Comparison of ENCODE assay signal across 16 mouse cellular contexts in the genomic region with DNA sequence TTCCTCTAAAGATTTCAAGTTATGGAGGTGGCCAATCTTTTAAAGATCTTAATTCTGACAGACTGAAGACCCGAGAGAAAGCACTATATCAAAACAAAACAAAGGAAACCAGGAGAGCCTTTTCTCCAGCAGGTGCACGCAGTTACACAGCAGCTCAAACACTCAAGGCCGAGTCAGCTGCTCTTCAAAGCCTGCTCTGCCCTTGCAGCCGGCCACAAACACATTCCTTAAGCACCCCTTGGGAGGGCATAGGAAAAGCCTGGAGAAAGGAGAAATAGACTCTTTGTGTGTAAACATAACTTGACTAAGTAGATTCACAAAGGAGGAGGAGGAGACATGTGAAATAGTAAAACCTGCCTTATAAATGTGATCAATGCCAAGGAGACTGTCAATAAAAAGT.
DNase-seq lines count a peak whose midpoint lies in the region; ATAC-seq and TF ChIP-seq lines count a peak whose summit lies in the region.
"Had no signal": no experiment of that assay in that cellular context is flagged by ENCODE, and none has a peak within 500 bp of the region (broad histone marks: within the 10 kb centered on the region; RNA-seq: fewer than 3 reads in every experiment).

No protein-coding gene starts in this region.

- H3K27me3 ChIP-seq in heart, postnatal 0 days (ENCODE audit: control insufficient read depth, insufficient read depth, low read length), result no peaks in the 10 kb centered on the region
- no peaks in the 10 kb centered on the region for H3K27me3 ChIP-seq in midbrain, embryonic 14.5 days (ENCODE audit: control insufficient read depth, insufficient read depth, low read length)
- no peaks in the 10 kb centered on the region for H3K27me3 ChIP-seq in midbrain, embryonic 15.5 days (replicated peaks)
- H3K27me3 ChIP-seq: hindbrain, embryonic 15.5 days; neural tube, embryonic 13.5 days had no signal

- H3K4me3 ChIP-seq in heart, postnatal 0 days (ENCODE audit: low read depth, low read length), result no peak overlapping the region
- no peak overlapping the region for H3K4me3 ChIP-seq in midbrain, embryonic 14.5 days (replicated peaks; ENCODE audit: low read depth, low read length)
- no peak overlapping the region for H3K4me3 ChIP-seq in midbrain, embryonic 15.5 days
- H3K4me3 ChIP-seq: hindbrain, embryonic 15.5 days; neural tube, embryonic 13.5 days had no signal

- peaks cover 13% of the 10 kb centered on the region for H3K4me1 ChIP-seq in heart, postnatal 0 days (ENCODE audit: control insufficient read depth, insufficient read depth)
- peaks cover 10% of the 10 kb centered on the region for H3K4me1 ChIP-seq in midbrain, embryonic 14.5 days (ENCODE audit: control insufficient read depth, insufficient read depth, low read length)
- H3K4me1 ChIP-seq in midbrain, embryonic 15.5 days, result peaks cover 16% of the 10 kb centered on the region; the same call in 1 of the 2 replicates

- no peak overlapping the region for H3K27ac ChIP-seq in heart, postnatal 0 days (ENCODE audit: low read depth)
- no peak overlapping the region for H3K27ac ChIP-seq in midbrain, embryonic 14.5 days (replicated peaks; ENCODE audit: low read depth, low read length)
- no peak overlapping the region for H3K27ac ChIP-seq in midbrain, embryonic 15.5 days
- H3K27ac ChIP-seq: hindbrain, embryonic 15.5 days; neural tube, embryonic 13.5 days; stomach, postnatal 0 days had no signal

- H3K4me2 ChIP-seq in heart, postnatal 0 days (ENCODE audit: low read depth, low read length), result no peak overlapping the region
- no peak overlapping the region for H3K4me2 ChIP-seq in midbrain, embryonic 14.5 days (ENCODE audit: low read length)
- H3K4me2 ChIP-seq in midbrain, embryonic 15.5 days, result no peak overlapping the region
- H3K4me2 ChIP-seq: hindbrain, embryonic 15.5 days; midbrain, embryonic 11.5 days; neural tube, embryonic 13.5 days had no signal

- TF ChIP-seq CTCF in heart, postnatal 0 days (IDR thresholded peaks at IDR 0.05; ENCODE audit: low read depth), result no peak

- no peaks in the 10 kb centered on the region for H3K9me3 ChIP-seq in heart, postnatal 0 days (replicated peaks; ENCODE audit: control insufficient read depth, low read length)
- H3K9me3 ChIP-seq in midbrain, embryonic 14.5 days (ENCODE audit: control insufficient read depth, low read length), result no peaks in the 10 kb centered on the region
- no peaks in the 10 kb centered on the region for H3K9me3 ChIP-seq in midbrain, embryonic 15.5 days
- H3K9me3 ChIP-seq: hindbrain, embryonic 15.5 days; neural tube, embryonic 13.5 days had no signal

- no peaks in the 10 kb centered on the region for H3K36me3 ChIP-seq in heart, postnatal 0 days (replicated peaks; ENCODE audit: control insufficient read depth, insufficient read depth, low read length)
- H3K36me3 ChIP-seq in midbrain, embryonic 14.5 days (ENCODE audit: control insufficient read depth, insufficient read depth, low read length), result no peaks in the 10 kb centered on the region
- no peaks in the 10 kb centered on the region for H3K36me3 ChIP-seq in midbrain, embryonic 15.5 days (replicated peaks)
- H3K36me3 ChIP-seq: hindbrain, embryonic 15.5 days; neural tube, embryonic 13.5 days had no signal

- 15% methylated on average over 4 of the region's 4 CpGs for WGBS in heart, postnatal 0 days
- 12% methylated on average over 4 of the region's 4 CpGs for WGBS in midbrain, embryonic 14.5 days
- WGBS in midbrain, embryonic 15.5 days, result 13% methylated on average over 4 of the region's 4 CpGs

- no peak; the same call in 1 of the 2 replicates for ATAC-seq in heart, postnatal 0 days (ENCODE audit: insufficient read depth, low read depth)
- no peak for ATAC-seq in midbrain, embryonic 14.5 days (ENCODE audit: low FRiP score, low TSS enrichment)
- ATAC-seq in midbrain, embryonic 15.5 days (replicated peaks), result no peak

- peak; percentile 34 for DNase-seq in embryo, embryonic 11 days
- no peak for DNase-seq in embryo, embryonic 9.5 days (ENCODE audit: extremely low spot score)
- no peak for DNase-seq in heart, postnatal 0 days (ENCODE audit: low spot score)
- no peak for DNase-seq in heart, adult 18-20 months
- peak; percentile 38 for DNase-seq in midbrain, embryonic 14.5 days
- DNase-seq in kidney, adult 18-20 months, result no peak
- DNase-seq: cerebellum, adult 18-20 months; kidney, adult 8-10 months; kidney, postnatal 4 days; left cerebral cortex, postnatal 4 days; spleen, adult 18-20 months had no signal

- TF ChIP-seq EP300 in heart, postnatal 0 days (IDR thresholded peaks at IDR 0.05; ENCODE audit: low read depth), result no peak

- H3K9ac ChIP-seq in heart, postnatal 0 days (replicated peaks; ENCODE audit: low read depth, low read length), result 0 out of 2 replicates have a peak overlapping the region, but pooled peaks have one; percentile 11
- H3K9ac ChIP-seq in midbrain, embryonic 14.5 days (replicated peaks; ENCODE audit: low read length), result no peak overlapping the region
- no peak overlapping the region for H3K9ac ChIP-seq in midbrain, embryonic 15.5 days
- H3K9ac ChIP-seq: hindbrain, embryonic 15.5 days; neural tube, embryonic 13.5 days had no signal

Comparison
In these comparisons a context has a peak if more than half of its experiments do, and no peak if none do; other contexts are left out.
1. DNase-seq: peak in embryo, embryonic 11 days (single experiment) and midbrain, embryonic 14.5 days (single experiment); none in embryo, embryonic 9.5 days (single experiment), heart, postnatal 0 days (single experiment), heart, adult 18-20 months (0 of 2) and kidney, adult 18-20 months (single experiment).